Mouse (Mus musculus) forebrain, embryonic 13.5 days (tissue): ENCODE measurements around the gene Desi2. TPM values are rescaled to one million over a fixed set of nuclear protein-coding genes. Genes with fewer than 3 reads are reported as not detected.
A peak's percentile ranks its signal among the peaks of the same experiment; 100 is the strongest.
"Not testable (repeated sequence)": the region's sequence is repeated elsewhere in the genome, so short reads cannot be mapped to it uniquely, and the experiment has no call there.

Experiments
- ATAC-seq: fragments of 200-750 bp; cut with Nextera tagmentation; 2 replicates; pipeline ENCODE4 v1.8.0; 2017
- H3K27ac ChIP-seq: fragments of 300-500 bp; sonication (generic); 2 replicates; pipeline ENCODE4 v1.5.1; 2015; ENCODE audit warnings: inconsistent platforms, mild to moderate bottlenecking, moderate library complexity
- H3K27me3 ChIP-seq: fragments of 300-500 bp; sonication (generic); 2 replicates; pipeline ENCODE4 v1.6.1; 2015; ENCODE audit warnings: mild to moderate bottlenecking, inconsistent platforms
- H3K36me3 ChIP-seq: fragments of 300-500 bp; sonication (generic); 2 replicates; pipeline ENCODE4 v1.6.1; 2015; ENCODE audit warnings: mild to moderate bottlenecking, inconsistent platforms; ENCODE audit not compliant: poor library complexity, severe bottlenecking
- H3K4me1 ChIP-seq: fragments of 300-500 bp; sonication (generic); 2 replicates; pipeline ENCODE4 v1.6.1; 2015; ENCODE audit warnings: inconsistent platforms
- H3K4me2 ChIP-seq: fragments of 300-500 bp; sonication (generic); 2 replicates; pipeline ENCODE4 v1.6.1; 2015; ENCODE audit warnings: inconsistent platforms, mild to moderate bottlenecking, moderate library complexity
- H3K4me3 ChIP-seq: fragments of 300-500 bp; sonication (generic); 2 replicates; pipeline ENCODE4 v1.5.1; 2015; ENCODE audit warnings: mild to moderate bottlenecking, inconsistent platforms
- H3K9ac ChIP-seq: fragments of 300-500 bp; sonication (generic); 2 replicates; pipeline ENCODE4 v1.6.1; 2015; ENCODE audit warnings: mild to moderate bottlenecking, inconsistent platforms
- H3K9me3 ChIP-seq: fragments of 300-500 bp; sonication (generic); replicated peaks from 2 replicates; pipeline ENCODE4 v1.6.1; 2016; ENCODE audit warnings: inconsistent platforms
- WGBS: fragments of 180-500 bp; shearing (Covaris S2); methylation state at CpG from one replicate; pipeline ENCODE4 v1.1.7; 2015; 5-methylcytosine and 5-hydroxymethylcytosine counted together
- polyA plus RNA-seq: library from polyadenylated mRNA; unstranded; fragments of >200 nt; fragmentation: Nextera tagmentation; extraction: Ambion mirVana; gene quantifications from 2 replicates; pipeline ENCODE4 v1.2.1, GENCODE M21; 2015

Gene Desi2
- polyA plus RNA-seq, 1 experiment from 2014 or later: 19.6 TPM

DNA sequence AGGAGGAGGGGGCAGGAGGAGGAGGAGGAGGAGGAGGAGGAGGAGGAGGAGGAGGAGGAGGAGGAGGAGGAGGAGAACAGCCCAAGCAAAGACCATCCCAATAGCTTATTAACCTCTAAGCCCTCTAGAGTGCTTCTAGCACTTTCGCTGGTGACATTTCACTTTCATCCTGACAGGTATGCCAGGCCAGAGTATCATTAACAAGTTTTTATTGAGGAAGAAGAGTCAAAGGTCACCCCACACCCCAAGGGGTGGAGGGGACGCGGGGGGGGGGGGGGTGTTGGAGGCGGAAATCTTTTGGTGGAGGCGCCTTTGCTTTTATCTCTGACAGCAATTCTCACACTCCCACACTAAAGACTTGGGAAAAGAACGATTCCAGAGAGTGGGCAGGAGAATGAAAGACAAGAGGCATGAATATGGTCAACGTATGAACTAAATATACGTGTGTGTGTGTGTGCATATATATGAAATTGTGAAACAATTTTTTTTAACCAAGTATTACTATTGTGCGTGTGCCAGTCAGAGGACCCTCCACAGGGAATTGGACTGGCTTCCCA, 88.0 kb downstream of the Desi2 start:
- peak overlapping the region; percentile 69 for H3K4me2 ChIP-seq
- H3K9me3 ChIP-seq: no peaks in the 10 kb centered on the region
- H3K9ac ChIP-seq: no peak overlapping the region
- H3K4me1 ChIP-seq: no peaks in the 10 kb centered on the region
- H3K27ac ChIP-seq: no peak overlapping the region
- ATAC-seq: no peak; the same call in 1 of the 2 replicates
- 63% methylated on average over 9 of the region's 9 CpGs for WGBS
- H3K27me3 ChIP-seq: peaks cover 7% of the 10 kb centered on the region; the same call in 1 of the 2 replicates
- H3K4me3 ChIP-seq: peak overlapping the region; percentile 62; the same call in 1 of the 2 replicates
- H3K36me3 ChIP-seq: no peaks in the 10 kb centered on the region

DNA sequence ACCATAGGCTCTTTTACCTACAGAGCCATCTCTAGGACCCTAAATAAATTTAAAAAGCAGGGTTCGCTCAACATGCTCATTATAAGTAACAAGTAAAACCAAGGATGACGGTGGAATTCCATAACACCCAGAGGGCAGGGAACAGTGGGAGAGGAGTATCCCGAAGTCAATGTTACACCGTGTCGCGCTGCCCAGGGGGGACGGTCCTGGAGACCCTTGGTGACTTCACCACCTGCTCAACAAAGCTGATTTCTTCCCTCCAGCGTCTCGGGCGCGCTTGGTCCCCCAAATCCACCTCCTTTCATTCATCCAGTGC, 88.5 kb downstream of the Desi2 start:
- Histone ChIP-seq H3K4me1 (no peaks in the 10 kb centered on the region), H3K27ac (no peak overlapping the region), H3K4me3 (peak overlapping the region; percentile 62), H3K36me3 (no peaks in the 10 kb centered on the region), H3K9ac (peak overlapping the region; percentile 83), H3K4me2 (peak overlapping the region; percentile 69), H3K27me3 (peaks cover 7% of the 10 kb centered on the region; the same call in 1 of the 2 replicates), H3K9me3 (no peaks in the 10 kb centered on the region)
- ATAC-seq: peak; percentile 50
- 9% methylated on average over 11 of the region's 11 CpGs for WGBS

DNA sequence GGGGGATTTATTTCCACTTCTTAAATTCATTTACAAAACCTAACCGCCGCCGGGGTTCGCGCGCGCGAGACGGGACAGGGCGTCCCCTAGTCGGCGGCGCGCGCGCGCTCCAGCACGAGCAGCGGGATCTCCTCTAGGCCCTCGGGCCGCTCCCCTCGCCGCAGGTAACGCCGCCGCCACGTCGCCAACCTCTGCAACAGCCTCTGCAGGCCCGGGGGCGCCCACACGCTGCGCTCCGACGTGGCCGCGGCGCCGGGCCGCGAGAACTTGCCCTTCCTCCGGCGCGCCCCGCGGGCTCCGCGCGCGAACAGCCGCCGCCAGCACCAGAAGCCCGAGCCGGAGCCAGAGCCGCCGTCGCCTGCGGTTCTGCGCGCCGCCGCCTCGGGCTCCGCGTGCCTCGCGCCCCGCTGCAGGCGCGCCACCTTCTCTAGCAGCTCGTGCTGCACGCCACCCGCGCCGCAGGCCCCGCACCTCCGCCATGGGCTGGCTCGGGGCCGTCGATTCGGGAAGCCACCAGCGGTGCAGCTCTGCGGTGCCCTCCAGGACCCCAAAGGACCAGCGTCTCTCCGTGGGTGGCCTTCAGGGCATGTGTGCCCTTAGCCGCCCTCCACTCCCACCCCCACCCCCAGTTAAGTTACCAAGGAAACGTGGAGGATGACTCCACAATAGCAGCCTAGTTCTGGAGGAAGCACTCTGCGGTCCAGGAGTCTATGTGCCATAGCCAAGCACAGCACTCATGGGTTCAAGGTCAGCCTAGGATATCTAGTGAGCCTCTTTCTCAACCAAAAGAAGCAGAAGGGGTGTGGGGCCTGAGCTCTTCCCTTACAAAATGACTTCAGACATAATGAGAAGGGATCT, 89.1 kb downstream of the Desi2 start:
- peak overlapping the region; percentile 69 for H3K4me2 ChIP-seq
- no peaks in the 10 kb centered on the region for H3K36me3 ChIP-seq
- peak; percentile 97 for ATAC-seq
- H3K4me1 ChIP-seq: no peaks in the 10 kb centered on the region
- H3K27me3 ChIP-seq: peaks cover 7% of the 10 kb centered on the region; the same call in 1 of the 2 replicates
- H3K9ac ChIP-seq: peak overlapping the region; percentile 83
- peak overlapping the region; percentile 84 for H3K27ac ChIP-seq
- peak overlapping the region; percentile 62 for H3K4me3 ChIP-seq
- under 1% methylated on average over 76 of the region's 87 CpGs for WGBS
- H3K9me3 ChIP-seq: no peaks in the 10 kb centered on the region

DNA sequence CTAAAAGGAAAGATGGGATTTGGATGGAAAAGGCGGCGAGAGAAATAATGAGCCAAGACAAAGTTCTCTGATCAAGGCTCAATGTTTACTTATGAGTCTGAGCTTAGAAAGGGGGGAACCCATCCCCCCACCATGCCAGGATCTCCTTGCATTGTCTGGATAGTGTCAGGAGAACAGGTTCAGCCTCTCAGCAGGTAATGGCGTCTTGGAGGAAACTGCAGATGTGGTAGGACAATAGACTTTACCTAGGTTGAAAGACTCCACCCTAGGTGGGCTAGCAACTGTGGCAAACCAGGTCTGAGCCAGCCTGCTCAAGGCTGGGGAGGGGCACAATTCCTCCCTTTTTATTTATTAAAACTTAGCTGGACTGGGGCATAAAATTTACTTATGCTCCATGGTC, 96.1 kb downstream of the Desi2 start:
- not testable (repeated sequence) for H3K27me3 ChIP-seq, H3K4me3 ChIP-seq
- 80% methylated on average over 3 of the region's 3 CpGs for WGBS

DNA sequence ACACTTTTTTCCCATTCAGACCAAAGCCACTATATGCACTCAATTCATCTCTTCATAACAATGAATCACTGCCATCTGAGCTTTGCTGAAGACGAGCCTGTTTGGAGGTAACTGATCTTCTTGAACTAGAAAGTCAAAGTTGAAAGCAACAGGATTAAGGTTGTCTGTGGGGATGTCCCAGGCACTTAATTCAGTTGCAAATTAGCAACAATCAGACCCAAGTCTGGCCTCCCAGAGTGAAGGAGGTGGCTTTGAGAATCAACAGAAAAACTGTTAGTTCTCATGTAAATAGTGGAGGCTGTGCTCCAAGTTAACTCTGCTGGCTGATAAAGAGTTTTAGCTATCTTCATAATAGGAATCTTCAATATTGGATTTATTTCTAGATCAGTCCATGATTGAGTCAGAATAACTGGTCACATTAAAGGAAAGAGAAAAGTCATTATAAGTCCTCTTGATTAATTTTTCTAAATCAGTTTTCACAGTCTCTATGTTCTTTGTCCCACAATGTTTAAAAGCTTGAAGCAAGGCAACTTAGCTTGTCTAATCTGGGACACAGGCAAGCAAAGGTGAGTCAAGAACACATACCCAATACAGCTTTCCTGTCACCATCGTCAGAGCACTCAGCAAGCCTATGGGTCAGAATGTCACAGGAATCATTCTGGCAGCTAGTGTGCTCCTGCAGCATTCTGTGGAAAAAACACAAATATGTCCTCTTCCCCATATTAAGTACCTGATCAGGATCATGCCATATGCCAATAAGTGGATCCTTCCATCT, 96.9 kb downstream of the Desi2 start:
- H3K27me3 ChIP-seq: no peaks in the 10 kb centered on the region
- H3K9ac ChIP-seq: no peak overlapping the region
- H3K27ac ChIP-seq: no peak overlapping the region
- peaks cover 8% of the 10 kb centered on the region for H3K9me3 ChIP-seq
- H3K36me3 ChIP-seq: no peaks in the 10 kb centered on the region
- 60% methylated on average over 2 of the region's 2 CpGs for WGBS
- ATAC-seq: no peak
- no peaks in the 10 kb centered on the region for H3K4me1 ChIP-seq
- no peak overlapping the region for H3K4me3 ChIP-seq
- no peak overlapping the region for H3K4me2 ChIP-seq

More for the DNA sequence above, 96.1 kb downstream of the Desi2 start:
- H3K9ac ChIP-seq, H3K4me2 ChIP-seq, H3K9me3 ChIP-seq, H3K4me1 ChIP-seq, H3K27ac ChIP-seq, H3K36me3 ChIP-seq, ATAC-seq: not testable (repeated sequence)

DNA sequence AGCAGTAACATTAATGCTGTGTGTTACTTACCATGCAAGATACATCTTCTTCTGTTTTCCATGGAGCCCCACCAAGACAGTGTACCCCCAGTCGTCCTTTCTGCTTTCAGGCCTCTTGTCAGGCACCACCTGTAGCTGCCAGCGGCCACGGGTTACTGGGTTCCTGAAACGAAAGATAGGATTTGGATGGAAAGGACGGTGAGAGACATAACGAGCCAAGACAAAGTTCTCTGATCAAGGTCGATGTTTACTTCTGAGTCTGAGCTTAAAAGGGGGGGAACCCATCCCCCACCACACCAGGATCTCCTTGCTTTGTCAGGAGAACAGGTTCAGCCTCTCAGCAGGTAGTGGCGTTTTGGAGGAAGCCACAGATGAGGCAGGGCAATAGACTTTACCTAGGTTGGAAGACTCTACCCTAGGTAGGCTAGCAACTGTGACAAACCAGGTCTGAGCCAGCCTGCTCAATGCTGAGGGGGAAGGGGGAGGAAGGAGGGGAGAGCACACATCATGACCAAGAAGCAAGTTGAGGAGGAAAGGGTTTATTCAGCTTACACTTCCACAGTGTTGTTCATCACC, 100.5 kb downstream of the Desi2 start:
- Histone ChIP-seq H3K4me1 (no peaks in the 10 kb centered on the region), H3K9me3 (peaks cover 8% of the 10 kb centered on the region), H3K4me3 (no peak overlapping the region), H3K36me3 (no peaks in the 10 kb centered on the region), H3K27me3 (no peaks in the 10 kb centered on the region), H3K9ac (no peak overlapping the region), H3K27ac (no peak overlapping the region), H3K4me2 (no peak overlapping the region)
- ATAC-seq: no peak
- WGBS: 51% methylated on average over 8 of the region's 8 CpGs

DNA sequence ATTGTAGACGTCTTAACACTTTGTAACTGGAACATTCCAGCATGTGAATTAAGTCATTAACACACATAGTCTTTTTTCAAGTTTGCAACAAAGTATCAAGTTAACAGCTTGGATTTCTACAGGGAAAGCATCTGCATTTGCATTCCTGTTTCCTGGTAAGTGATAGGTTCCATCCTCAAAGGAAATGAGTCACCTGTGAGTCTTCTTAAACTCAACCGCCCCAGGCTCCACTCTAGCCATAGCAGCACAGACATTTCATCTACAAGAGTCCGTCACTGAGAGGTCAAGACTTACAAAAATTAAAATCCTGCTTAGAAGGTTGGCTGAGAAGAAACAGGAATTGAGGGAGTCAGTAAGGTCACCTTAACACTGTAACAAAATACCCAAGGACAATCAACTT, 104.5 kb downstream of the Desi2 start:
- 87% methylated on average over 3 of the region's 3 CpGs for WGBS
- no peak overlapping the region for H3K27ac ChIP-seq
- no peaks in the 10 kb centered on the region for H3K36me3 ChIP-seq
- no peak overlapping the region for H3K4me3 ChIP-seq
- no peaks in the 10 kb centered on the region for H3K27me3 ChIP-seq
- H3K9ac ChIP-seq: no peak overlapping the region
- H3K4me2 ChIP-seq: no peak overlapping the region
- no peaks in the 10 kb centered on the region for H3K4me1 ChIP-seq
- no peak for ATAC-seq
- no peaks in the 10 kb centered on the region for H3K9me3 ChIP-seq

DNA sequence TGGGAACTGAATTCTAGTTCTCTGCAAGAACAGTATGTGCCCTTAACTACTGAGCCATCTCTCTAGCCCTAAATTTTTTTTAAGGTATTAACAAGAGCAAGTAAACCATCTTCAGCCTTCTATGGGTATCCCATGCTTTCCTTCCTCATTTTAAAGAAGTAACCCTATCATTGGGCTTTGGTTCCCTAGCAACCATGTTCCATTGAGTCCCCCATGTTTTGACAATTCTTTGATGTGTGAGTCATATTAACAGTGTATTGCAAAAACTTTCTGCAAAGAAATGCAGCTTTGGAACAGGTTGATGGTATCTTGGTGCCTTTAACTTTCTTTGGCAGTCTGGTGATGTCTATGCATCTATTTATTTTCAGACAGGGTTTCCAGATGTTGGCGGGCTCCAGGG, 106.8 kb downstream of the Desi2 start:
- no peaks in the 10 kb centered on the region for H3K4me1 ChIP-seq
- H3K4me3 ChIP-seq: no peak overlapping the region
- ATAC-seq: no peak
- H3K27me3 ChIP-seq: no peaks in the 10 kb centered on the region
- no peaks in the 10 kb centered on the region for H3K9me3 ChIP-seq
- 96% methylated on average over 1 of the region's 1 CpGs for WGBS
- no peak overlapping the region for H3K9ac ChIP-seq
- no peak overlapping the region for H3K4me2 ChIP-seq
- H3K27ac ChIP-seq: no peak overlapping the region
- H3K36me3 ChIP-seq: no peaks in the 10 kb centered on the region

DNA sequence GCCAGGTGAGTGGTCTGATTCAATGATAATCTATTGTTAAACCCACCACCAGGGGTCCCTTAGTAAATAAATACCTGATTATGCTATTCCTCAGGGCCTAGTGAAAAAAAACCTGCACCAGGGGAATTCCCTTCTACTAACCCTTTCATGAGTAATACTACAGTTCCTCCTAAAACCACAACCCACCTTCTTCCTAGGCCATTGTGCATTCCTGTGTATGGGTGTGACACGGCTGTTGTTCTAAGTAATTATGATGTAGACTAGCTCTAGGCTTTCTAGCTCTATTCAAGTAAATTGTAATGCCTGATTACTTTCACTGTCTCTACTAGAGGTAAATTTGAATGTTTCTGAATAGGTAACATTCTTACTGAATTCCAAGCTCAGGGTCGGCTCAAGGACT, 114.0 kb downstream of the Desi2 start:
- not testable (repeated sequence) for ATAC-seq, H3K36me3 ChIP-seq, H3K4me1 ChIP-seq, H3K27me3 ChIP-seq, H3K27ac ChIP-seq, H3K4me2 ChIP-seq, H3K4me3 ChIP-seq, H3K9ac ChIP-seq
- H3K9me3 ChIP-seq: peaks cover 11% of the 10 kb centered on the region
- 89% methylated on average over 2 of the region's 2 CpGs for WGBS

DNA sequence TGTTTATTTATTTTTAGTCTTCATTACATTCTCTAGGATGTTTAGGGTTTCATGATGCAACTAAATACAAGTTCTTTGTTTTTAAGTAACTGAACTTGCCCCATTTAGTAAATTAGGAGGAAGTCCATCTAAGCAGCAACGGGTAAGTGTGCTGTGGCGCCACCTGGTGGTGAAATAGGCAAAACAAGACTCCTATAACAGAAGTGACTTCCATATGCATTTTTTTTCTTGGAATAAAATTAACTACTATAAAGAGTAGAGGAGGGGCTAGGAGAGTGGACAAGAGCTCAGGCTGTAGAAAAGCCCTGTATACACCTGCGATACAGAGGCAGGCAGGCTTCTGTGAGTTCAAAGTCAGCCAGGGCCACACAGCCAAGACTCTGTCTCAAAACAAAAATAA, 116.2 kb downstream of the Desi2 start:
- Histone ChIP-seq H3K27ac (no peak overlapping the region), H3K9me3 (peaks cover 11% of the 10 kb centered on the region), H3K27me3 (no peaks in the 10 kb centered on the region), H3K9ac (no peak overlapping the region), H3K36me3 (no peaks in the 10 kb centered on the region), H3K4me1 (no peaks in the 10 kb centered on the region), H3K4me3 (no peak overlapping the region), H3K4me2 (no peak overlapping the region)
- peak; percentile 51; the same call in 1 of the 2 replicates for ATAC-seq
- 21% methylated on average over 3 of the region's 3 CpGs for WGBS
